Mouse (Mus musculus) thymus, adult 2 months (tissue): ENCODE measurements at regions not wholly inside any gene's neighbourhood (a gene's known extent, or its start where the extent isn't known, plus 50 kb on each side); places are given as distances from the start of the nearest gene placed in this dataset.

Experiments used
- CTCF ChIP-seq: fragments of 200-500 bp; IDR thresholded peaks from 2 replicates; pipeline ENCODE4 v1.5.1; 2012; ENCODE audit warnings: mild to moderate bottlenecking, control low read depth, low read length, moderate library complexity, borderline replicate concordance; ENCODE audit not compliant: control insufficient read depth, poor library complexity, insufficient read depth; ENCODE audit errors: extremely low read depth
- POLR2A ChIP-seq: fragments of 200-500 bp; IDR thresholded peaks from 2 replicates; pipeline ENCODE4 v1.6.1; 2012; ENCODE audit warnings: mild to moderate bottlenecking, low read length, control low read depth, moderate library complexity; ENCODE audit not compliant: control insufficient read depth, poor library complexity, insufficient read depth; ENCODE audit errors: extremely low read depth

- no peak for TF ChIP-seq CTCF
- TF ChIP-seq POLR2A = no peak
Observed at GRCm38 (mm10) chr4:55250334-55250733, 99.5 kb upstream of the Rad23b start.
